ENCODE assay signal across 9 mouse cellular contexts in the genomic region with DNA sequence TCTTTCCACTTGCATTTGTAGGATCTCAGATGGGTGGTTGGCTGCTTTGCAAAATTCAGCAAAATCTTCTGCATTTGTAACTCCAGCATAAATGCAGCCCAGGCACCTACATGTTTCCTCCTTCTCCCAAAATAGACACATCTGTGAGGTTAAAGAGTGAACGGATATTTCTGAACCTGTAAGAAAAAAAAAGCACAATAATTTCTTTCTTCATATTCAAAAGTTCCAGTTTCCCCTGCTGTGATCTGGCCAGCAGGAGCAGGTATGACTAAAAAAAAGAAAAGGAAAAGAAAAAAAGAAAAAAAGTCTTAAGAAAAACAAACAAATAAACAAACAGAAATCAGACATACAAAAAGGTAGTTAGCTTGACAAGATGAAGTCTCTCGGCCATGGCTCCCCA. TPM values are rescaled to one million over a fixed set of nuclear protein-coding genes. Genes with fewer than 3 reads are reported as not detected.
DNase-seq lines count a peak whose midpoint lies in the region; ATAC-seq and TF ChIP-seq lines count a peak whose summit lies in the region.
"Had no signal": no experiment of that assay in that cellular context is flagged by ENCODE, and none has a peak within 500 bp of the region (broad histone marks: within the 10 kb centered on the region; RNA-seq: fewer than 3 reads in every experiment).

No protein-coding gene starts in this region.

- TF ChIP-seq CTCF in layer of hippocampus, adult 2 months (conservative IDR thresholded peaks at IDR 0.05) = no peak
- no peak for TF ChIP-seq CTCF in small intestine, adult 2 months (IDR thresholded peaks at IDR 0.05; ENCODE audit: extremely low read depth, insufficient read length, insufficient replicate concordance, low read depth, low read length)

- no peaks in the 10 kb centered on the region for H3K27me3 ChIP-seq in forebrain, embryonic 12.5 days
- no peaks in the 10 kb centered on the region for H3K27me3 ChIP-seq in limb, embryonic 13.5 days
- H3K27me3 ChIP-seq in small intestine, adult 2 months (ENCODE audit: control insufficient read depth, insufficient read depth, low read length) = peaks cover 56% of the 10 kb centered on the region

- peak overlapping the region; percentile 100 for H3K9ac ChIP-seq in forebrain, embryonic 12.5 days
- H3K9ac ChIP-seq in limb, embryonic 13.5 days = peak overlapping the region; percentile 100

- DNase-seq in layer of hippocampus, adult 2 months (ENCODE audit: low spot score in 2 of 2) = no peak
- DNase-seq in layer of hippocampus, postnatal 36 days = no peak
- no peak for DNase-seq in adrenal gland, adult (ENCODE audit: inconsistent age in 2 of 2, low spot score in 1 of 2)
- no peak for DNase-seq in layer of hippocampus, adult 8-10 months (ENCODE audit: low spot score in 2 of 2)
- no peak for DNase-seq in cerebellum, postnatal 36 days

- no peak for TF ChIP-seq POLR2A in small intestine, adult 2 months (IDR thresholded peaks at IDR 0.05; ENCODE audit: low read depth, low read length)

- peak overlapping the region; percentile 45 for H3K4me3 ChIP-seq in layer of hippocampus, adult 2 months
- peak overlapping the region; percentile 100 for H3K4me3 ChIP-seq in forebrain, embryonic 12.5 days (replicated peaks)
- peak overlapping the region; percentile 98 for H3K4me3 ChIP-seq in limb, embryonic 13.5 days
- no peak overlapping the region for H3K4me3 ChIP-seq in small intestine, adult 2 months (ENCODE audit: low read depth, low read length)

- H3K36me3 ChIP-seq in forebrain, embryonic 12.5 days (replicated peaks) = no peaks in the 10 kb centered on the region
- H3K36me3 ChIP-seq in limb, embryonic 13.5 days = no peaks in the 10 kb centered on the region
- H3K36me3 ChIP-seq in small intestine, adult 2 months (ENCODE audit: control insufficient read depth, insufficient read depth, low read length) = no peaks in the 10 kb centered on the region

- peak overlapping the region; percentile 85 for H3K4me2 ChIP-seq in forebrain, embryonic 12.5 days
- H3K4me2 ChIP-seq in limb, embryonic 13.5 days (replicated peaks) = peak overlapping the region; percentile 88

- peaks cover 50% of the 10 kb centered on the region for H3K4me1 ChIP-seq in forebrain, embryonic 12.5 days
- peaks cover 45% of the 10 kb centered on the region for H3K4me1 ChIP-seq in limb, embryonic 13.5 days
- no peaks in the 10 kb centered on the region; the same call in 1 of the 2 replicates for H3K4me1 ChIP-seq in small intestine, adult 2 months (ENCODE audit: control insufficient read depth, insufficient read depth, insufficient read length, low read length)

- no peak for ATAC-seq in forebrain, embryonic 12.5 days (ENCODE audit: low FRiP score)
- ATAC-seq in limb, embryonic 13.5 days (ENCODE audit: low FRiP score, low read depth) = no peak

- WGBS in forebrain, embryonic 12.5 days = 4% methylated on average over 2 of the region's 2 CpGs
- WGBS in limb, embryonic 13.5 days = 11% methylated on average over 2 of the region's 2 CpGs
- 63% methylated on average over 2 of the region's 2 CpGs for WGBS in small intestine, adult 2 months

- peak overlapping the region; percentile 99 for H3K27ac ChIP-seq in layer of hippocampus, adult 2 months
- peak overlapping the region; percentile 100 for H3K27ac ChIP-seq in forebrain, embryonic 12.5 days
- H3K27ac ChIP-seq in limb, embryonic 13.5 days = peak overlapping the region; percentile 100
- peak overlapping the region; percentile 71 for H3K27ac ChIP-seq in small intestine, adult 2 months (ENCODE audit: insufficient read depth, low read depth, low read length)

- H3K9me3 ChIP-seq in forebrain, embryonic 12.5 days = no peaks in the 10 kb centered on the region
- H3K9me3 ChIP-seq in limb, embryonic 13.5 days = no peaks in the 10 kb centered on the region

RNA-seq across cellular contexts. Expression of gene Skida1, which starts 1.2 kb away (rescaled TPM):
- 10 to 100 TPM; 16.8 to 16.9 TPM for total RNA-seq in layer of hippocampus, adult 2 months (2021)
- total RNA-seq in layer of hippocampus, postnatal 36 days (2021) = 10 to 100 TPM; 17.2 to 17.3 TPM
- 26.3 and 26.4 TPM in 2 replicates for polyA plus RNA-seq in forebrain, embryonic 12.5 days (2016; fragmentation: Nextera tagmentation; extraction: Ambion mirVana)
- polyA plus RNA-seq in limb, embryonic 13.5 days (2015; fragmentation: Nextera tagmentation; extraction: Ambion mirVana) = 12.2 and 14.9 TPM in 2 replicates
- polyA plus RNA-seq in small intestine, adult 2 months (2012; rRNA removed) = 0.23 and 0.63 TPM in 2 replicates
- total RNA-seq in layer of hippocampus, adult 8-10 months (2022) = 10 to 100 TPM; 12.9 to 16.1 (median 13.9) TPM

RNA-seq across cellular contexts. Expression of gene Mllt10, which starts 5.0 kb away (rescaled TPM):
- 10 to 100 TPM; 63.6 to 67.6 TPM for total RNA-seq in layer of hippocampus, adult 2 months (2021)
- 10 to 100 TPM; 53.7 to 57.7 TPM for total RNA-seq in layer of hippocampus, postnatal 36 days (2021)
- polyA plus RNA-seq in forebrain, embryonic 12.5 days (2016; fragmentation: Nextera tagmentation; extraction: Ambion mirVana) = 61.7 and 76.8 TPM in 2 replicates
- polyA plus RNA-seq in limb, embryonic 13.5 days (2015; fragmentation: Nextera tagmentation; extraction: Ambion mirVana) = 68.1 and 72.2 TPM in 2 replicates
- 10.1 and 22.4 TPM in 2 replicates for polyA plus RNA-seq in small intestine, adult 2 months (2012; rRNA removed)
- 10 to 100 TPM; 52.2 to 67.9 (median 61.5) TPM for total RNA-seq in layer of hippocampus, adult 8-10 months (2022)

RNA-seq across cellular contexts. Expression of gene A930004D18Rik, which starts 12.5 kb away (rescaled TPM):
- 1 to 10 TPM; 4.2 to 4.3 TPM for total RNA-seq in layer of hippocampus, adult 2 months (2021)
- 1 to 10 TPM; 3.0 to 5.6 TPM for total RNA-seq in layer of hippocampus, postnatal 36 days (2021)
- 20.9 and 22.0 TPM in 2 replicates for polyA plus RNA-seq in forebrain, embryonic 12.5 days (2016; fragmentation: Nextera tagmentation; extraction: Ambion mirVana)
- 15.3 and 19.4 TPM in 2 replicates for polyA plus RNA-seq in limb, embryonic 13.5 days (2015; fragmentation: Nextera tagmentation; extraction: Ambion mirVana)
- 0.52 and 0.70 TPM in 2 replicates for polyA plus RNA-seq in small intestine, adult 2 months (2012; rRNA removed)
- total RNA-seq in layer of hippocampus, adult 8-10 months (2022) = 1 to 10 TPM; 3.8 to 6.3 (median 5.1) TPM

RNA-seq across cellular contexts. Expression of gene H2al2a, which starts 53.3 kb away (rescaled TPM):
- total RNA-seq in layer of hippocampus, adult 2 months (2021) = not detected
- not detected for total RNA-seq in layer of hippocampus, postnatal 36 days (2021)
- not detected in 2 replicates for polyA plus RNA-seq in forebrain, embryonic 12.5 days (2016; fragmentation: Nextera tagmentation; extraction: Ambion mirVana)
- polyA plus RNA-seq in limb, embryonic 13.5 days (2015; fragmentation: Nextera tagmentation; extraction: Ambion mirVana) = not detected in 2 replicates
- polyA plus RNA-seq in small intestine, adult 2 months (2012; rRNA removed) = not detected in 2 replicates
- not detected for total RNA-seq in layer of hippocampus, adult 8-10 months (2022)
- total RNA-seq: neutrophil, adult 5-6 weeks had no signal
